11 mouse cellular contexts compared by ENCODE assay signal in the genomic region with DNA sequence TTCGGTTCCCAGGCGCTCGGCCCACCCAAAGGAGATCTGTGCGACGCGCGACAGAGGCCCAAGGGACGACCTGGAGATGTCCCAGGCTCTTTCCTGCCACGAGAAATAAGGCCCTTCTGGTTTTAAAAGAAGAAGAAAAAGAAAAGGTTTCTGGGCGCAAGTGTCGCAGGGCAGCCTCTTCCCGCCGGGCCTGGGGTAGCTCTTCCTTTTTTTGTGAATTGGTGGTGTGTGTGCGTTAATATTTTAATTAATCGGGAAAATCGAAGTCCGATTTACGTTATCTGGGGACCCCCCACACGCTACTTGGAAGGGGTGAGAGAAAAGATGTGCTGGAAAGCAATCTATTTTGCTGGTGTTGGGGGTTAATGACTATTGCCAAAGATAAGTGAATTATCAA. TPM values are rescaled to one million over a fixed set of nuclear protein-coding genes. Genes with fewer than 3 reads are reported as not detected.
A peak's percentile ranks its signal among the peaks of the same experiment; 100 is the strongest.
DNase-seq lines count a peak whose midpoint lies in the region; ATAC-seq lines count a peak whose summit lies in the region.
"Had no signal": no experiment of that assay in that cellular context is flagged by ENCODE, and none has a peak within 500 bp of the region (broad histone marks: within the 10 kb centered on the region; RNA-seq: fewer than 3 reads in every experiment).

No protein-coding gene starts in this region.

- ATAC-seq in heart, embryonic 14.5 days (ENCODE audit: insufficient number of reproducible peaks, insufficient read depth, low FRiP score, low read depth): no peak
- ATAC-seq in embryonic facial prominence, embryonic 13.5 days (ENCODE audit: insufficient number of reproducible peaks, insufficient read depth, low FRiP score, low TSS enrichment, low read depth): no peak
- ATAC-seq in hindbrain, embryonic 16.5 days: no peak
- ATAC-seq in midbrain, embryonic 15.5 days (replicated peaks): no peak
- no peak for ATAC-seq in CD4-positive, CD25-positive, alpha-beta regulatory T cell, adult 4 months

- 4% methylated on average over 19 of the region's 19 CpGs for WGBS in heart, embryonic 14.5 days
- 3% methylated on average over 19 of the region's 19 CpGs for WGBS in embryonic facial prominence, embryonic 13.5 days
- 5% methylated on average over 19 of the region's 19 CpGs for WGBS in hindbrain, embryonic 16.5 days
- 2% methylated on average over 19 of the region's 19 CpGs for WGBS in midbrain, embryonic 15.5 days

- H3K36me3 ChIP-seq in heart, embryonic 14.5 days (ENCODE audit: control insufficient read depth, insufficient read depth, low read length): no peaks in the 10 kb centered on the region
- H3K36me3 ChIP-seq in embryonic facial prominence, embryonic 13.5 days: no peaks in the 10 kb centered on the region
- H3K36me3 ChIP-seq in hindbrain, embryonic 16.5 days (ENCODE audit: control insufficient read depth, insufficient read depth, low read length): no peaks in the 10 kb centered on the region
- no peaks in the 10 kb centered on the region for H3K36me3 ChIP-seq in midbrain, embryonic 15.5 days (replicated peaks)
- H3K36me3 ChIP-seq: liver, embryonic 13.5 days had no signal

- DNase-seq in heart, postnatal 10 days: no peak
- DNase-seq in ovary, postnatal 14 days (ENCODE audit: low spot score): no peak
- no peak for DNase-seq in embryo, embryonic 10.5 days (ENCODE audit: low spot score)
- DNase-seq: kidney, postnatal 14 days; liver, embryonic 13.5 days; thymus, postnatal 36 days had no signal

- intact Hi-C loops in heart, postnatal 10 days (cut with DNase I): loop anchor here (5.0 to 10.0 kb wide), 3 partner anchors 231 to 1163 kb away; no protein-coding TSS in a partner anchor

- H3K4me2 ChIP-seq in heart, embryonic 14.5 days (ENCODE audit: low read length): peak overlapping the region; percentile 97
- peak overlapping the region; percentile 91 for H3K4me2 ChIP-seq in embryonic facial prominence, embryonic 13.5 days
- peak overlapping the region; percentile 83 for H3K4me2 ChIP-seq in hindbrain, embryonic 16.5 days (ENCODE audit: low read length)
- peak overlapping the region; percentile 77 for H3K4me2 ChIP-seq in midbrain, embryonic 15.5 days

- no peaks in the 10 kb centered on the region for H3K9me3 ChIP-seq in heart, embryonic 14.5 days (ENCODE audit: control insufficient read depth, low read length)
- no peaks in the 10 kb centered on the region for H3K9me3 ChIP-seq in embryonic facial prominence, embryonic 13.5 days
- H3K9me3 ChIP-seq in hindbrain, embryonic 16.5 days (ENCODE audit: control insufficient read depth, low read length): no peaks in the 10 kb centered on the region
- no peaks in the 10 kb centered on the region for H3K9me3 ChIP-seq in midbrain, embryonic 15.5 days
- H3K9me3 ChIP-seq: liver, embryonic 13.5 days had no signal

- peak overlapping the region; percentile 9 to 62; a peak in 3 of 4 replicates for H3K4me3 ChIP-seq in heart, embryonic 14.5 days (ENCODE audit: control insufficient read depth in 1 of 2, insufficient read depth in 1 of 2, low read depth in 1 of 2, low read length in 2 of 2)
- H3K4me3 ChIP-seq in embryonic facial prominence, embryonic 13.5 days: peak overlapping the region; percentile 78
- peak overlapping the region; percentile 66 for H3K4me3 ChIP-seq in hindbrain, embryonic 16.5 days (ENCODE audit: low read length)
- H3K4me3 ChIP-seq in midbrain, embryonic 15.5 days: peak overlapping the region; percentile 60
- H3K4me3 ChIP-seq: liver, embryonic 13.5 days had no signal

- peaks cover 3 to 33% of the 10 kb centered on the region in 2 experiments; a peak in 3 of 4 replicates for H3K4me1 ChIP-seq in heart, embryonic 14.5 days (ENCODE audit: control insufficient read depth in 2 of 2, insufficient read depth in 2 of 2, low read length in 2 of 2)
- H3K4me1 ChIP-seq in embryonic facial prominence, embryonic 13.5 days: peaks cover 46% of the 10 kb centered on the region
- H3K4me1 ChIP-seq in hindbrain, embryonic 16.5 days (ENCODE audit: control insufficient read depth, insufficient read depth, low read depth, low read length): peaks cover 19% of the 10 kb centered on the region
- H3K4me1 ChIP-seq in midbrain, embryonic 15.5 days: peaks cover 61% of the 10 kb centered on the region

- no peak overlapping the region for H3K27ac ChIP-seq in heart, embryonic 14.5 days (replicated peaks in 1 of 2; ENCODE audit: control insufficient read depth in 1 of 2, insufficient read depth in 1 of 2, low read depth in 2 of 2, low read length in 2 of 2)
- H3K27ac ChIP-seq in embryonic facial prominence, embryonic 13.5 days: peak overlapping the region; percentile 89; the same call in 1 of the 2 replicates
- H3K27ac ChIP-seq in hindbrain, embryonic 16.5 days (ENCODE audit: low read depth, low read length): peak overlapping the region; percentile 96
- H3K27ac ChIP-seq in midbrain, embryonic 15.5 days: peak overlapping the region; percentile 93
- H3K27ac ChIP-seq: liver, embryonic 13.5 days had no signal

- peaks cover 85% of the 10 kb centered on the region for H3K27me3 ChIP-seq in heart, embryonic 14.5 days (ENCODE audit: control insufficient read depth, insufficient read depth, low read length)
- H3K27me3 ChIP-seq in embryonic facial prominence, embryonic 13.5 days: peaks cover 93% of the 10 kb centered on the region
- H3K27me3 ChIP-seq in hindbrain, embryonic 16.5 days (replicated peaks; ENCODE audit: control insufficient read depth, insufficient read depth, low read length): no peaks in the 10 kb centered on the region
- peaks cover 27% of the 10 kb centered on the region for H3K27me3 ChIP-seq in midbrain, embryonic 15.5 days (replicated peaks)

- no peak overlapping the region for H3K9ac ChIP-seq in heart, embryonic 14.5 days (ENCODE audit: low read length)
- peak overlapping the region; percentile 83 for H3K9ac ChIP-seq in embryonic facial prominence, embryonic 13.5 days
- H3K9ac ChIP-seq in hindbrain, embryonic 16.5 days (ENCODE audit: low read depth, low read length): peak overlapping the region; percentile 71
- H3K9ac ChIP-seq in midbrain, embryonic 15.5 days: peak overlapping the region; percentile 73
- H3K9ac ChIP-seq: liver, embryonic 13.5 days had no signal

RNA-seq across cellular contexts. Expression of a gene that starts 1.3 kb away (rescaled TPM):
- polyA plus RNA-seq in heart, embryonic 14.5 days (2014; fragmentation: Nextera tagmentation; extraction: Ambion mirVana): 2.2 and 2.3 TPM in 2 replicates
- 10 to 100 TPM; 19.8 to 20.0 TPM for total RNA-seq in heart, postnatal 10 days (2021)
- 8.6 and 11.6 TPM in 2 replicates for polyA plus RNA-seq in embryonic facial prominence, embryonic 13.5 days (2015; fragmentation: Nextera tagmentation; extraction: Ambion mirVana)
- 10.3 and 10.7 TPM in 2 replicates for polyA plus RNA-seq in hindbrain, embryonic 16.5 days (2015; fragmentation: Nextera tagmentation; extraction: Ambion mirVana)
- polyA plus RNA-seq in midbrain, embryonic 15.5 days (2015; fragmentation: Nextera tagmentation; extraction: Ambion mirVana): 14.6 and 14.9 TPM in 2 replicates
- polyA plus RNA-seq in CD4-positive, CD25-positive, alpha-beta regulatory T cell, adult 4 months (2017; shearing (Covaris generic)): not detected

Comparison
In these comparisons a context has a peak if more than half of its experiments do, and no peak if none do; other contexts are left out.
1. H3K27ac ChIP-seq: peak in embryonic facial prominence, embryonic 13.5 days (single experiment), hindbrain, embryonic 16.5 days (single experiment) and midbrain, embryonic 15.5 days (single experiment); none in heart, embryonic 14.5 days (0 of 2).
2. Peak in every context shown above with its lines, with median percentiles within 50 percentile points of each other: H3K4me2 ChIP-seq and H3K4me3 ChIP-seq.